Mouse (Mus musculus) cortical plate, adult 2 months (tissue): Measurements from ENCODE around the gene Med13l. TPM values are rescaled to one million over a fixed set of nuclear protein-coding genes. Genes with fewer than 3 reads are reported as not detected.

Experiments used
- H3K27ac ChIP-seq: fragments of 200-500 bp; 2 replicates; pipeline ENCODE4 v1.5.1; 2012; ENCODE audit warnings: low read length, control low read depth, inconsistent platforms; ENCODE audit not compliant: insufficient read depth
- H3K4me1 ChIP-seq: fragments of 200-500 bp; 2 replicates; pipeline ENCODE4 v1.6.1; 2011; ENCODE audit warnings: low read length; ENCODE audit not compliant: control insufficient read depth, insufficient read depth
- H3K4me3 ChIP-seq: fragments of 200-500 bp; 2 replicates; pipeline ENCODE4 v1.5.1; 2011; ENCODE audit warnings: mild to moderate bottlenecking, low read length, control low read depth; ENCODE audit not compliant: insufficient read depth
- CTCF ChIP-seq: fragments of 200-500 bp; IDR thresholded peaks from 2 replicates; pipeline ENCODE4 v1.5.1; 2011; ENCODE audit warnings: mild to moderate bottlenecking, control low read depth, low read length; ENCODE audit not compliant: insufficient read depth; ENCODE audit errors: extremely low read depth
- POLR2A ChIP-seq: fragments of 200-500 bp; IDR thresholded peaks from 2 replicates; pipeline ENCODE4 v1.6.1; 2011; ENCODE audit warnings: mild to moderate bottlenecking, low read length, control low read depth; ENCODE audit not compliant: insufficient read depth; ENCODE audit errors: extremely low read depth
- polyA plus RNA-seq: library from polyadenylated mRNA; depleted of rRNA; stranded (reverse); fragments of >200 nt; gene quantifications from 2 replicates; pipeline ENCODE4 v1.2.3, GENCODE M21; 2012

Gene Med13l
- polyA plus RNA-seq, 1 experiment: 29.9 TPM

DNA sequence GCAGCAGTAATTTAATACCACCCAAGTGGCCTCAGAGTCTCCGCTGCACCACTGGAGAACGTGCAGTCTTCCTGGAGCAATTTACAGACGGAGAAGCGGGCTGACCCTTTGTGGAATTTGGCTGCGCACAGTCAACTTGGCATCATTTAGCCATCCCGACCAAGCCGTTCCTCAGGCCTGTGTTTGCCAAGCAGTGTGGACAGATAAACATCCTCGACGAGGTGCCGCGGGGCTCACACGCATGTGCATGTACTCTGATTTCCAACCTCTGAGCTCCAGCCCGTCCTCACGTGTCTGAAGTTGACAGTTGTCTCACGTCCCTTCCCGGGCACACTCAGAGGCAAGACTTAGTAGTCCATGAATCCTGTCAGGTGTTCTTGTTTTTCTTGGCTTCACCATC lies 166.9 kb downstream of the Med13l start:
- Histone ChIP-seq H3K27ac (no peak overlapping the region), H3K4me1 (0 out of 2 replicates have a peak, but pooled peaks cover 1% of the 10 kb centered on the region), H3K4me3 (no peak overlapping the region)
- no peak for TF ChIP-seq POLR2A
- TF ChIP-seq CTCF: no peak

DNA sequence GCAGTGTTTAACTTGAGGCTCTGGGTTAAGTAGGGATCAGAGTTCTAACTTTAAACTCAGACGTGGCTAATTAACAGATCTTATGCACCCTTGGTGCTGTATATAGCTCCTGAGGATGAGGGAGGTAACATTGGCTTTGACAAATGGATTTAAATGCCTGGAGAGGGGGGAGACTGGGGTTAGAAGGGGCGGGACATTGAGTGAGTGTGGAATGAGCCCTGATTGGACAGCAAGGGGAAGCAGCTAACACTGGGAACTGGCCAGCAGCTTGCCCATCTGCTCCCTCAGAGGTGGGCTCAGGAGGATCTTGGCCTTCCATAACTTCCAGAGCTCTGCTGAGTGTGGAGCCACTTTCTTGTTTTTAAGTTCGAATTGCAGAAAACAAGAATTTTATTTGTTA lies 171.7 kb downstream of the Med13l start:
- H3K27ac ChIP-seq: no peak overlapping the region
- TF ChIP-seq CTCF (no peak), POLR2A (no peak)
- H3K4me1 ChIP-seq: no peaks in the 10 kb centered on the region
- H3K4me3 ChIP-seq: no peak overlapping the region

DNA sequence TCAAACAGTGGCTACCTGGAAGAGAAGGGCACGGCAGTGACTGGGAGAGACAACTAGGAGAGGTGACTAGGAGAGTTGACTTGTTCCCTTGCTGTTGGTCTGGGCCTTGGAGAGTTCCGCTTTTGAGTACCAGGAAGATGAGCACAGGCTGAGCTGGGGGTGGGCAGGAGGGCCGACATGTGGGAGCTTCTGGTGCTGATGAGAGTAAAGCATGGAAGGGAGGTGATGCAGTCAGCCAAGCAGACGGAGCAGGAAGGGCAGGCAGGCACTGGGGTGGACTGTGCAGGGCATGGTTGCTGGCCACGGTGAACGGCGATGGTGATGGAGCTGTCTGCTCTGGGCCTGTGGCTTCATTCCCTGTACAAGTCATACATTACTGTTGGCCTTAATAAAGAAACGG lies 172.2 kb downstream of the Med13l start:
- no peak for TF ChIP-seq POLR2A
- no peak for TF ChIP-seq CTCF
- Histone ChIP-seq H3K27ac (no peak overlapping the region), H3K4me1 (no peaks in the 10 kb centered on the region), H3K4me3 (no peak overlapping the region)

DNA sequence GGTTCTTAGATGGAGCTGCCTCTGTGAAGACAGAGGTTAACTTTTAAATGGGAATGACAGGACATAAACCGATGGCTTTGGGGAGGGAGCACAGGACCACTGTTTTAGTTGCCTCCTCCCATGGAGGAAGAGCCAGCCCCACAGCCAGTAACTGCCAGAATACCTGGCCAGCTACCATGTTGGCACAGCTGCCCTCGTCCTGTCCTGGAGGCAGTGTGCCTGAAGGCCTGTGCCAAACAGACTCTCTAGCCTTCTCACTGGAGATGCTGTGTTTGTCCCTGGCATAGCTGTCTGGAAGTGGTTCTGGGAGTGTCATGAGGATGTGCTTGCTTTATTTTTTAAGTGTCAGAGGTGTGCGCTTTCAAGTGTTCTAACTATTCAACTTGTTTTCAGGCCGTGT lies 173.1 kb downstream of the Med13l start:
- Histone ChIP-seq H3K27ac (no peak overlapping the region), H3K4me3 (no peak overlapping the region), H3K4me1 (no peaks in the 10 kb centered on the region)
- TF ChIP-seq POLR2A (no peak), CTCF (no peak)

DNA sequence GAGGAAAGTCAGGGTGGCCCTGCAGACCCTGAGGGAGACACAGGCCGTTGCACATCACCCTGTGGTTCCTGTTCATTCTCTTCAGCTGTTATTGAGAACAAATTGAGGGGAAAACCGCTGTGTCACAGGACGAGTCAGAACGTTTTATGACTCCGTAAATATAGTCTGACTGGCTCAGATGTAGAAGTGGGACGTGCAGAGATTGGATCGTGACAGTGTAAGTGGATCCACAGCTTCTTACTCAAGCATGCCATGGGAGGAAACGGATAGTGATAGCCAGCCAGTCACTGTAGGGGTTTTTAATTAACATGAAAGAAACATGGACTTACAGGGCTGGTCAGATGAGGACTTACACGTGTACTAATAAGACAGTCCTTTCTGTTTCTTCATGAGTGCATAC lies 174.0 kb downstream of the Med13l start:
- Histone ChIP-seq H3K4me1 (no peaks in the 10 kb centered on the region), H3K27ac (no peak overlapping the region), H3K4me3 (no peak overlapping the region)
- TF ChIP-seq CTCF (no peak), POLR2A (no peak)

DNA sequence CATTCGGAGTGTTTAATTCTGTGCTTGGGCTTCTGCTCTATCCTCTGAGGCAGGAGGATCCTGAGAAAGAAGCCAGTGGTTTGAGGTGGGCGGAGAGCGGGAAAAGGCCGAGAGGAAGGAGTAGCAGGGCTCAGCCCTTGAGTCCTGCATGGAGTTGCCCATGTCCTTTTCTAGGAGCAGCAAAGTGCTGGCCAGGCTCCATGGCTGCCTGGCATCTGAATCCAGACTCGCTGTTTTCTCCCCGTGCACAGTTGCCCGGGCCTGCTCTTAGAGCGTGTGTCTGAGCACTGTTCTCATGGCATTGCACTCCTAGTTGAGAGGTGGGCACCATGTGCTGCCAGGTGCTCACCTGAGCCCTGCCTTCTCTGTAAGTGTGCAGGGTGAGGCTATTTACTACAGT lies 175.3 kb downstream of the Med13l start:
- Histone ChIP-seq H3K4me1 (no peaks in the 10 kb centered on the region), H3K27ac (no peak overlapping the region), H3K4me3 (no peak overlapping the region)
- TF ChIP-seq POLR2A (no peak), CTCF (no peak)

DNA sequence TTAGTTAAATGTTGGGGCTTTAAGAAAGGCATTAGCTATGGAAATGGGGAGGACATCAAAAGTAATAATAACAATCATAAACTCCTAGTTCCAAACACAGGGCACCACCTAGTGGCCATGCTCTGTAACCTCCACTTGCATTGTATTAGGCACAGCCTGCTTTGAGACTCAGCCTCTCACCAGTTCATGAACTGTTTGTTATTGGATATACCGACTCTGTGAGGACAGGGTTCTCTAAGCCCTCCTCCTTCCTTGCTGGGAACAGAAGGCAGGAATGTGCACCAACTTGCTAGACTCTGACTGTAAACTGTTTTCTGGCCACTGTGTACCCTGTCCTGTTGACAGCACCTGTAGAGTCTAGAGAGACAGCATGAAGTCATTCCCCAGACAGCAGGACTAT lies 177.1 kb downstream of the Med13l start:
- H3K4me1 ChIP-seq: no peaks in the 10 kb centered on the region
- H3K27ac ChIP-seq: no peak overlapping the region
- peak; percentile 68 for TF ChIP-seq CTCF
- TF ChIP-seq POLR2A: no peak
- no peak overlapping the region for H3K4me3 ChIP-seq

DNA sequence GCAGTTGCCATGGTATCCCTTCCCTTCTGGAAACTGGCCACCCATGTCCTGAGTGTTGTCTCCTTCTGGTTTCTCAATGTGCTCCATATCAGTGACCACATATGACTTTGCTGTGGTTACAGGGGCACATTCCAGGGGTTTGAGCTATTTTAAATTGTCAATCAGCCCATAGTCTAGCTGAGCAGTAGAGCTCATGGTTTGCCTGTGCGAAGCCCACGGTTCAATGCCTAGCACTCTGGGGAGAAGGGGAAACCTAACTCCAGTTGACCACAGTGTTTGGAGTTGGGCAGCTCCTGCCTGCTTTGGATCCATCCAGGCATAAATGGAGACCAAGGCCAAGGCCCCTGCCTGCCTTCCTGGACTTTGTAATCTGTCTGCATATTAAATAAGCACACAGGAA lies 182.6 kb downstream of the Med13l start:
- H3K27ac ChIP-seq: no peak overlapping the region
- no peak overlapping the region for H3K4me3 ChIP-seq
- peaks cover under 1% of the 10 kb centered on the region for H3K4me1 ChIP-seq
- no peak for TF ChIP-seq CTCF
- no peak for TF ChIP-seq POLR2A

DNA sequence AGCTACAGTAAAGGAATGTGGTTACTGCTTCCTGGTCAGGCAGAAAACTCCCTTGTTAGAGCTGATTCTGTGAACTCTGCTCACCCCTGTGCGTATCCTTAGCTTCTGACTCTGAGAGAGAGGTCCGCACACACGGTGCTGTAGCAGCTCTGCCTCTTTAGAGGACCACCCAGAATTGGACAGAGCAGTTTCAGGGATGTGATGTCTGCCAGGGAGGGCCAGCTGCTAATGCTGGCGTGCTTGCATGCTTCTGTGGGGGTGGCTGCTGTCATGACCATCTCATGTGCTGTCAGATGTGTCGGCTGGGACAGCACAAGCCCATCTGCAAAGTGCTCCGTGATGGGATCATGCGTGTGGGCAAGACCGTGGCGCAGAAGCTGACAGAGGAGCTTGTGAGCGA lies 186.5 kb downstream of the Med13l start:
- no peak for TF ChIP-seq CTCF
- TF ChIP-seq POLR2A: no peak
- H3K27ac ChIP-seq: no peak overlapping the region
- H3K4me3 ChIP-seq: no peak overlapping the region
- H3K4me1 ChIP-seq: peaks cover 2% of the 10 kb centered on the region

DNA sequence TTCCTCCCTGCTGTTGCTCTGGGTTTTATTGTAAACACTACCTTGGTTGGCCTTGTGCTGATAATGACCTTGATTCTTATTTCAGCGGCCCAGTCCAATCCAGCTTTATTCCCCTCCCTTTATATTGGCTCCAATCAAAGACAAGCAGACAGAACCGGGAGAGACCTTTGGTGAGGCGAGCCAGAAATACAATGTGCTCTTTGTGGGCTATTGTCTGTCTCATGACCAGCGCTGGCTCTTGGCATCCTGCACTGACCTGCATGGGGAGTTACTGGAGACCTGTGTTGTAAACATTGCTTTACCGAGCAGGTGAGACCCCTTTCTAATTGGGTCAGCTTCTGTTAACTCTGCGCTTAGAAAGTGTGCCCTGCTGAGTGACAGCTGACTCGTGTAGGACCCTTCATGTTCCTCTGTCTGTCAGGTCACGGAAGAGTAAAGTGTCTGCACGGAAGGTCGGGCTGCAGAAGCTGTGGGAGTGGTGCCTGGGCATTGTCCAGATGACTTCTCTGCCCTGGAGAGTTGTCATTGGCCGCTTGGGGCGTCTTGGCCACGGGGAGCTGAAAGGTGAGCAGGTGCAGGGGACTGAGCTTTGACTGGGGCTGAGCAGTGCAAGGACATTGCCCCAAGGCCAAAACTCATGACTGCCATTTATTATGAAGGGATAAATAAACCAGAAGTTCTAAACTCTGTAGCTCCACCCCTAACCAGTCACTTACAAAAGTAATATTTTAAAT lies 191.1 kb downstream of the Med13l start:
- Histone ChIP-seq H3K27ac (no peak overlapping the region), H3K4me3 (no peak overlapping the region), H3K4me1 (peaks cover 3% of the 10 kb centered on the region)
- TF ChIP-seq CTCF (no peak), POLR2A (no peak)
